In genomic region chr3:39010544-39010943, GRCm38 (mm10) we compare ENCODE assay signal across 16 mouse cellular contexts.
DNase-seq lines count a peak whose midpoint lies in the region; ATAC-seq and TF ChIP-seq lines count a peak whose summit lies in the region.
"Had no signal": no experiment of that assay in that cellular context is flagged by ENCODE, and none has a peak within 500 bp of the region (broad histone marks: within the 10 kb centered on the region; RNA-seq: fewer than 3 reads in every experiment).

No protein-coding gene starts in this region.

- H3K4me1 ChIP-seq in hindbrain, embryonic 13.5 days (replicated peaks): peaks cover 7% of the 10 kb centered on the region; the same call in 1 of the 2 replicates
- H3K4me1 ChIP-seq in hindbrain, embryonic 10.5 days (replicated peaks): no peaks in the 10 kb centered on the region
- H3K4me1 ChIP-seq in intestine, postnatal 0 days (replicated peaks; ENCODE audit: control insufficient read depth, insufficient read depth, low read length): no peaks in the 10 kb centered on the region
- H3K4me1 ChIP-seq: embryonic facial prominence, embryonic 15.5 days had no signal

- 76% methylated on average over 7 of the region's 7 CpGs for WGBS in hindbrain, embryonic 13.5 days
- WGBS in hindbrain, embryonic 10.5 days: 89% methylated on average over 7 of the region's 7 CpGs
- WGBS in intestine, postnatal 0 days: 78% methylated on average over 7 of the region's 7 CpGs

- ATAC-seq in hindbrain, embryonic 13.5 days (ENCODE audit: low FRiP score): peak; percentile 70; the same call in 1 of the 2 replicates
- ATAC-seq in intestine, postnatal 0 days: no peak

- H3K27me3 ChIP-seq in hindbrain, embryonic 13.5 days: no peaks in the 10 kb centered on the region
- no peaks in the 10 kb centered on the region for H3K27me3 ChIP-seq in hindbrain, embryonic 10.5 days (ENCODE audit: insufficient read depth, poor library complexity, severe bottlenecking)
- no peaks in the 10 kb centered on the region for H3K27me3 ChIP-seq in intestine, postnatal 0 days (replicated peaks; ENCODE audit: control insufficient read depth, insufficient read depth, low read length)
- H3K27me3 ChIP-seq: embryonic facial prominence, embryonic 15.5 days had no signal

- no peak overlapping the region for H3K9ac ChIP-seq in hindbrain, embryonic 13.5 days
- no peak overlapping the region for H3K9ac ChIP-seq in intestine, postnatal 0 days (ENCODE audit: low read depth, low read length)
- H3K9ac ChIP-seq: embryonic facial prominence, embryonic 15.5 days had no signal

- H3K4me2 ChIP-seq in hindbrain, embryonic 13.5 days: no peak overlapping the region
- no peak overlapping the region for H3K4me2 ChIP-seq in intestine, postnatal 0 days (replicated peaks; ENCODE audit: low read depth)
- H3K4me2 ChIP-seq: embryonic facial prominence, embryonic 15.5 days had no signal

- DNase-seq in hindbrain, embryonic 10.5 days (ENCODE audit: low spot score): no peak
- DNase-seq in brain, embryonic 18.5 days (ENCODE audit: low read depth, low spot score): peak; percentile 16
- DNase-seq in frontal cortex, adult 2 months (ENCODE audit: extremely low spot score in 1 of 2, low spot score in 1 of 2): peak; percentile 27 to 65
- DNase-seq in left cerebral cortex, postnatal 36 days (ENCODE audit: low spot score in 2 of 2): peak; percentile 48 to 49
- DNase-seq in urinary bladder, postnatal 36 days (ENCODE audit: low spot score in 2 of 2): no peak
- no peak for DNase-seq in kidney, postnatal 25 days
- DNase-seq: gastrocnemius, postnatal 10 days; heart, postnatal 14 days; liver; lung, postnatal 36 days; thymus, adult 2 months had no signal

- no peak for TF ChIP-seq CTCF in intestine, postnatal 0 days (IDR thresholded peaks at IDR 0.05; ENCODE audit: low read depth)

- H3K36me3 ChIP-seq in hindbrain, embryonic 13.5 days: peaks cover 57% of the 10 kb centered on the region
- H3K36me3 ChIP-seq in hindbrain, embryonic 10.5 days: peaks cover 63% of the 10 kb centered on the region
- H3K36me3 ChIP-seq in intestine, postnatal 0 days (ENCODE audit: control insufficient read depth, insufficient read depth): peaks cover 14% of the 10 kb centered on the region; the same call in 1 of the 2 replicates

- intact Hi-C loops in left cerebral cortex, postnatal 36 days (cut with DNase I): no loop called here

- no peak overlapping the region for H3K27ac ChIP-seq in hindbrain, embryonic 13.5 days
- no peak overlapping the region for H3K27ac ChIP-seq in hindbrain, embryonic 10.5 days
- H3K27ac ChIP-seq in intestine, postnatal 0 days (ENCODE audit: low read depth, low read length): no peak overlapping the region
- H3K27ac ChIP-seq: embryonic facial prominence, embryonic 15.5 days; kidney, postnatal 0 days had no signal

- H3K9me3 ChIP-seq in hindbrain, embryonic 13.5 days: no peaks in the 10 kb centered on the region
- H3K9me3 ChIP-seq in hindbrain, embryonic 10.5 days: no peaks in the 10 kb centered on the region
- H3K9me3 ChIP-seq in intestine, postnatal 0 days (ENCODE audit: control insufficient read depth): no peaks in the 10 kb centered on the region
- H3K9me3 ChIP-seq: embryonic facial prominence, embryonic 15.5 days had no signal

- no peak overlapping the region for H3K4me3 ChIP-seq in hindbrain, embryonic 13.5 days
- H3K4me3 ChIP-seq in hindbrain, embryonic 10.5 days: no peak overlapping the region
- H3K4me3 ChIP-seq in intestine, postnatal 0 days (ENCODE audit: low read depth, low read length): no peak overlapping the region
- H3K4me3 ChIP-seq: embryonic facial prominence, embryonic 15.5 days; myocyte had no signal

Comparison
In these comparisons a context has a peak if more than half of its experiments do, and no peak if none do; other contexts are left out.
1. DNase-seq: peak in brain, embryonic 18.5 days (single experiment), frontal cortex, adult 2 months (2 of 2) and left cerebral cortex, postnatal 36 days (2 of 2); none in hindbrain, embryonic 10.5 days (single experiment), urinary bladder, postnatal 36 days (0 of 2) and kidney, postnatal 25 days (0 of 2).